Mouse (Mus musculus): ENCODE results near the gene Arvcf.

- TF ChIP-seq CTCF (IDR thresholded peaks at IDR 0.05; ENCODE audit: low read depth, low read length) (no peak), POLR2AphosphoS5 (IDR thresholded peaks at IDR 0.05; ENCODE audit: insufficient replicate concordance, low read depth, low read length) (no peak), GATA1 (IDR thresholded peaks at IDR 0.05; ENCODE audit: borderline replicate concordance, low read length) (no peak)
Observed at GRCm38 (mm10) chr16:18391728-18392127, 43.7 kb downstream of the Arvcf start.
